Mouse (Mus musculus) intestine, postnatal 0 days (tissue): ENCODE data around the gene Bmf. TPM values are rescaled to one million over a fixed set of nuclear protein-coding genes. Genes with fewer than 3 reads are reported as not detected.
A peak's percentile ranks its signal among the peaks of the same experiment; 100 is the strongest.

Source experiments
- ATAC-seq: fragments of 200-750 bp; cut with Nextera tagmentation; 2 replicates; pipeline ENCODE4 v1.8.0; 2017; ENCODE audit warnings: mild to moderate bottlenecking, moderate TSS enrichment, moderate library complexity
- H3K27ac ChIP-seq: fragments of 300-500 bp; sonication (generic); 2 replicates; pipeline ENCODE4 v1.5.1; 2014; ENCODE audit warnings: mild to moderate bottlenecking, low read depth, low read length, moderate library complexity
- H3K27me3 ChIP-seq: fragments of 300-500 bp; sonication (generic); replicated peaks from 2 replicates; pipeline ENCODE4 v1.6.1; 2014; ENCODE audit warnings: low read length, mixed read lengths; ENCODE audit not compliant: control insufficient read depth, insufficient read depth
- H3K36me3 ChIP-seq: fragments of 300-500 bp; sonication (generic); 2 replicates; pipeline ENCODE4 v1.6.1; 2014; ENCODE audit warnings: mild to moderate bottlenecking, moderate library complexity; ENCODE audit not compliant: control insufficient read depth, insufficient read depth
- H3K4me1 ChIP-seq: fragments of 300-500 bp; sonication (generic); replicated peaks from 2 replicates; pipeline ENCODE4 v1.6.1; 2014; ENCODE audit warnings: antibody characterized with exemption, low read length, mixed read lengths; ENCODE audit not compliant: control insufficient read depth, insufficient read depth
- H3K4me2 ChIP-seq: fragments of 300-500 bp; sonication (generic); replicated peaks from 2 replicates; pipeline ENCODE4 v1.6.1; 2014; ENCODE audit warnings: low read depth, mild to moderate bottlenecking, moderate library complexity
- H3K4me3 ChIP-seq: fragments of 300-500 bp; sonication (generic); 2 replicates; pipeline ENCODE4 v1.5.1; 2014; ENCODE audit warnings: low read depth, low read length
- H3K9ac ChIP-seq: fragments of 300-500 bp; sonication (generic); 2 replicates; pipeline ENCODE4 v1.6.1; 2014; ENCODE audit warnings: mild to moderate bottlenecking, low read depth, low read length
- H3K9me3 ChIP-seq: fragments of 300-500 bp; sonication (generic); 2 replicates; pipeline ENCODE4 v1.6.1; 2016; ENCODE audit warnings: mixed run types; ENCODE audit not compliant: control insufficient read depth
- CTCF ChIP-seq: sonication (generic); IDR thresholded peaks from 2 replicates; pipeline ENCODE4 v1.5.1; 2016; ENCODE audit warnings: low read depth, mild to moderate bottlenecking, control low read depth, antibody characterized with exemption, moderate library complexity
- WGBS: fragments of 180-500 bp; shearing (Covaris S2); extraction: QIAGEN DNeasy Blood & Tissue Kit; methylation state at CpG from one replicate; pipeline ENCODE4 v1.1.7; 2014; 5-methylcytosine and 5-hydroxymethylcytosine counted together
- polyA plus RNA-seq: library from polyadenylated mRNA; unstranded; fragments of >200 nt; fragmentation: Nextera tagmentation; extraction: Ambion mirVana; gene quantifications from 2 replicates; pipeline ENCODE4 v1.2.1, GENCODE M21; 2015

Bmf gene
- polyA plus RNA-seq, 1 experiment from 2014 or later, result 1.4 TPM

- H3K4me2 ChIP-seq, result no peak overlapping the region
- no peaks in the 10 kb centered on the region for H3K27me3 ChIP-seq
- H3K4me3 ChIP-seq, result no peak overlapping the region
- no peak overlapping the region for H3K9ac ChIP-seq
- WGBS, result 59% methylated on average over 2 of the region's 2 CpGs
- no peaks in the 10 kb centered on the region for H3K36me3 ChIP-seq
- no peaks in the 10 kb centered on the region for H3K9me3 ChIP-seq
- TF ChIP-seq CTCF, result no peak
- peaks cover 11% of the 10 kb centered on the region; the same call in 1 of the 2 replicates for H3K4me1 ChIP-seq
- no peak overlapping the region for H3K27ac ChIP-seq
- ATAC-seq, result no peak
These were observed 2.1 kb upstream of the Bmf start for GRCm38 (mm10) chr2:118551606-118552005.

DNA sequence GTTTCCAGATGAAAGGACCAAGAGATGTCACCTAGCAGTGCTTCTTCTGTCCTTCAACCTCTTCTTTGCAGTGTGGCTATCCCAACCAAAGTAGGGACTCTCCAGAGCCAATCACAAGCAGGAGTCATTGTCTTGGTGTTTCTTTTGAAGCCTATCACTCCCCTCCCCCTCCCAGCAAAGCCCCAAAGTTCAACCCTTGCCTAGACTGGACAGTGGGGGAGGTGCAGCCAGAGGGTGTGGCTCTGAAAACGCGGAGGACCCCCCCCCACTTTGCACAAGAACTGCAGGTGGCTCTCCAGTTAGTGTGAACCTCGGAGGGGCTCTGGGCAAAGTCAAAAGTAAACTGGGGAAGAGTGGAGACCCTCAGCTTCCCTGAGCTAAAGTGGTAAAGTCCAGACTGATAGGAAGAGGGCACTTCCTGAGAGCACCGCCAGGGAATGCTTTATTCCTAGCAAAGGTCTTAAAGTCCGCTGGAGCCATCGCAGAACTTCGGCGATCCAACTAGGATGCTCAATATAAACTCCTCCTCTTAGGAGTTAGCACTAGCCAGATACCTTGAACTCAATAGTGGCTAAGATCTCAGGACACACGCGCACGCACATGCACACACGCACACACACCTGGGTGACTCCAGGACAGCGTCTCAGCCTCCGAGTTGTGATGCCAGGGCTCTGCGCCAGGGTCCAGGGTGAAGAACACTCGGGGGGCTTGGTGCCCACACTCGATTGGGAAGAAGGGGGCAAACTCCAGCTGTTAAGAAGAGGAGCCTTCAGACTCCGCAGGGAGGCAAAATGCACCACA is 866 bp downstream of the Bmf start:
- no peaks in the 10 kb centered on the region for H3K36me3 ChIP-seq
- peak overlapping the region; percentile 58 for H3K9ac ChIP-seq
- no peaks in the 10 kb centered on the region for H3K27me3 ChIP-seq
- peak overlapping the region; percentile 89 for H3K4me2 ChIP-seq
- ATAC-seq, result no peak
- peak overlapping the region; percentile 83 for H3K4me3 ChIP-seq
- under 1% methylated on average over 18 of the region's 18 CpGs for WGBS
- H3K4me1 ChIP-seq, result peaks cover 28% of the 10 kb centered on the region
- TF ChIP-seq CTCF, result peak; percentile 56
- H3K9me3 ChIP-seq, result no peaks in the 10 kb centered on the region
- H3K27ac ChIP-seq, result peak overlapping the region; percentile 61

GRCm38 (mm10) chr2:118547541-118548016 is 1.9 kb downstream of the Bmf start:
- peak overlapping the region; percentile 2; the same call in 1 of the 2 replicates for H3K4me3 ChIP-seq
- H3K9ac ChIP-seq, result 0 out of 2 replicates have a peak overlapping the region, but pooled peaks have one; percentile 12
- no peak for TF ChIP-seq CTCF
- H3K36me3 ChIP-seq, result no peaks in the 10 kb centered on the region
- no peaks in the 10 kb centered on the region for H3K9me3 ChIP-seq
- H3K4me2 ChIP-seq, result peak overlapping the region; percentile 89
- no peak for ATAC-seq
- WGBS, result 8% methylated on average over 9 of the region's 9 CpGs
- peak overlapping the region; percentile 46; the same call in 1 of the 2 replicates for H3K27ac ChIP-seq
- H3K4me1 ChIP-seq, result peaks cover 33% of the 10 kb centered on the region
- no peaks in the 10 kb centered on the region for H3K27me3 ChIP-seq

DNA sequence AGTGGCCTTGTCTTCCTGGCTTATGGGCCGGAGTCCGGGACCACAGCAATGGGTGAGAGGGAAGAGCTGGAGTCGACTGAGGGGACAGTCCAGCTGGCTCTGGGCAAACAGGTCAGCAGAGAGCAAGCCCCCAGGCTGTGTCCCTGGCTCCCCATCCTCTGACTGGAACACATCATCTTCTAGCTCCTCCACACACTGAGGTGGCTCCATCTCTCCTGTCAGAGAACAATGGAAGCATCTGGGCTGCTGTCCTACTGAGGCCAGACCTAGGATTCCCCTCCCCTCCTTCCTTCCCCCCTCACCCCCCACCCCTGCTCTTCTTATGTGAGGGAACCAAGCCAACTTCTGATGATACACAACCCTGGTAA is 2.7 kb downstream of the Bmf start:
- Histone ChIP-seq H3K27me3 (no peaks in the 10 kb centered on the region), H3K4me2 (peak overlapping the region; percentile 89), H3K4me1 (peaks cover 33% of the 10 kb centered on the region), H3K4me3 (no peak overlapping the region), H3K9me3 (no peaks in the 10 kb centered on the region), H3K27ac (no peak overlapping the region), H3K36me3 (no peaks in the 10 kb centered on the region), H3K9ac (no peak overlapping the region)
- TF ChIP-seq CTCF, result no peak
- WGBS, result 58% methylated on average over 3 of the region's 3 CpGs
- ATAC-seq, result no peak

- ATAC-seq, result no peak
- Histone ChIP-seq H3K27ac (peak overlapping the region; percentile 71), H3K27me3 (no peaks in the 10 kb centered on the region), H3K9ac (no peak overlapping the region), H3K36me3 (no peaks in the 10 kb centered on the region), H3K4me3 (no peak overlapping the region), H3K9me3 (no peaks in the 10 kb centered on the region), H3K4me2 (peak overlapping the region; percentile 89), H3K4me1 (peaks cover 36% of the 10 kb centered on the region)
- WGBS, result 8% methylated on average over 5 of the region's 5 CpGs
- TF ChIP-seq CTCF, result no peak
These were observed 3.2 kb downstream of the Bmf start for GRCm38 (mm10) chr2:118546104-118546797.
